Mouse (Mus musculus): ENCODE data around the gene Ppm1m. TPM values are rescaled to one million over a fixed set of nuclear protein-coding genes. Genes with fewer than 3 reads are reported as not detected.

Gene Ppm1m
- total RNA-seq, 2 experiments from 2014 or later = 15.6 to 16.6 TPM

- DNase-seq (ENCODE audit: extremely low spot score in 1 of 2, low spot score in 1 of 2) = no peak
Observed at GRCm38 (mm10) chr9:106166709-106167108, 32.8 kb downstream of the Ppm1m start.

- DNase-seq (ENCODE audit: extremely low spot score in 1 of 2, low spot score in 1 of 2) = no peak
Observed at GRCm38 (mm10) chr9:106160426-106160825, 39.1 kb downstream of the Ppm1m start.

- peak; percentile 86 to 96 for DNase-seq (ENCODE audit: extremely low spot score in 1 of 2, low spot score in 1 of 2)
Observed at GRCm38 (mm10) chr9:106159784-106160301, 39.7 kb downstream of the Ppm1m start.

- DNase-seq (ENCODE audit: extremely low spot score in 1 of 2, low spot score in 1 of 2) = no peak
Observed at GRCm38 (mm10) chr9:106159237-106159636, 40.3 kb downstream of the Ppm1m start.

- DNase-seq (ENCODE audit: extremely low spot score in 1 of 2, low spot score in 1 of 2) = no peak
Observed at GRCm38 (mm10) chr9:106158037-106158491, 41.5 kb downstream of the Ppm1m start, which contains the start of gene Glyctk. TSS of gene Glyctk (minus strand) at chr9:106158138.

- DNase-seq (ENCODE audit: extremely low spot score in 1 of 2, low spot score in 1 of 2) = no peak
Observed at GRCm38 (mm10) chr9:106157623-106157925, 42.0 kb downstream of the Ppm1m start.

- no peak for DNase-seq (ENCODE audit: extremely low spot score in 1 of 2, low spot score in 1 of 2)
Observed at GRCm38 (mm10) chr9:106156921-106157622, 42.5 kb downstream of the Ppm1m start.

- DNase-seq (ENCODE audit: extremely low spot score in 1 of 2, low spot score in 1 of 2) = peak in 1 of 2 experiments; percentile 53
Observed at GRCm38 (mm10) chr9:106156419-106156818, 43.1 kb downstream of the Ppm1m start.

GRCm38 (mm10) chr9:106154106-106154505 lies 45.4 kb downstream of the Ppm1m start:
- DNase-seq (ENCODE audit: extremely low spot score in 1 of 2, low spot score in 1 of 2) = no peak

- no peak for DNase-seq (ENCODE audit: extremely low spot score in 1 of 2, low spot score in 1 of 2)
Observed at GRCm38 (mm10) chr9:106149399-106149754, 50.2 kb downstream of the Ppm1m start.

GRCm38 (mm10) chr9:106148541-106149398 lies 50.8 kb downstream of the Ppm1m start:
- no peak for DNase-seq (ENCODE audit: extremely low spot score in 1 of 2, low spot score in 1 of 2)

GRCm38 (mm10) chr9:106147851-106148431 lies 51.6 kb downstream of the Ppm1m start:
- DNase-seq (ENCODE audit: extremely low spot score in 1 of 2, low spot score in 1 of 2) = no peak

GRCm38 (mm10) chr9:106147281-106147680 lies 52.3 kb downstream of the Ppm1m start:
- no peak for DNase-seq (ENCODE audit: extremely low spot score in 1 of 2, low spot score in 1 of 2)

- DNase-seq (ENCODE audit: extremely low spot score in 1 of 2, low spot score in 1 of 2) = no peak
Observed at GRCm38 (mm10) chr9:106145582-106145981, 54.0 kb downstream of the Ppm1m start.

Small RNAs within 50 kb of the gene (microRNA-seq; reads per million reads assigned to microRNA genes)
- 6.4 to 8.4 reads per million in 2 experiments for gene Mir135a-1
- 62,761 to 68,558 reads per million in 2 experiments for gene Mirlet7g

Other genes with a start within 250 kb of the Ppm1m start
- under 1 TPM; 0.40 to 0.54 TPM for gene Col6a5, start 239.1 kb downstream of the Ppm1m start, total RNA-seq (2021)
- 1 to 10 TPM in 1 of 2 experiments, under 1 TPM in 1; 0.91 to 1.9 TPM for gene Col6a4, start 103.0 kb downstream of the Ppm1m start, total RNA-seq (2021)
- gene Glyctk, start 41.6 kb downstream of the Ppm1m start, total RNA-seq (2021) = 1 to 10 TPM; 3.1 to 3.3 TPM
- gene Wdr82, start 28.8 kb downstream of the Ppm1m start, total RNA-seq (2021) = 100 to 1,000 TPM; 132 to 141 TPM
- gene Twf2, start 3.4 kb upstream of the Ppm1m start, total RNA-seq (2021) = 10 to 100 TPM; 52.3 to 57.2 TPM
- 1 to 10 TPM; 1.2 to 1.5 TPM for gene Tlr9, start 22.9 kb upstream of the Ppm1m start, total RNA-seq (2021)
- gene Alas1, start 48.9 kb upstream of the Ppm1m start, total RNA-seq (2021) = 100 to 1,000 TPM; 147 to 151 TPM
- gene Poc1a, start 81.3 kb upstream of the Ppm1m start, total RNA-seq (2021) = 10 to 100 TPM; 11.7 to 13.0 TPM
- 10 to 100 TPM; 82.4 to 91.1 TPM for gene Dusp7, start 168.9 kb upstream of the Ppm1m start, total RNA-seq (2021)
- 100 to 1,000 TPM; 262 to 288 TPM for gene Rpl29, start 229.7 kb upstream of the Ppm1m start, total RNA-seq (2021)
- 10 to 100 TPM; 12.6 to 13.1 TPM for gene Acy1, start 238.6 kb upstream of the Ppm1m start, total RNA-seq (2021)
- gene Abhd14b, start 247.7 kb upstream of the Ppm1m start, total RNA-seq (2021) = 10 to 100 TPM in 1 of 2 experiments, 1 to 10 TPM in 1; 9.9 to 12.6 TPM
- gene Abhd14a, start 247.9 kb upstream of the Ppm1m start, total RNA-seq (2021) = 10 to 100 TPM; 38.2 to 41.5 TPM

Measured in layer of hippocampus, postnatal 25 days (tissue).